Mouse (Mus musculus) lung, embryonic 15.5 days (tissue): ENCODE results near the gene Lcmt1. TPM values are rescaled to one million over a fixed set of nuclear protein-coding genes. Genes with fewer than 3 reads are reported as not detected.
A peak's percentile ranks its signal among the peaks of the same experiment; 100 is the strongest.

Experiments
- ATAC-seq: fragments of 200-750 bp; cut with Nextera tagmentation; 2 replicates; pipeline ENCODE4 v1.8.0; 2017; ENCODE audit warnings: moderate number of reproducible peaks, borderline replicate concordance; ENCODE audit not compliant: low FRiP score, low TSS enrichment; ENCODE audit errors: extremely low read depth
- H3K27ac ChIP-seq: fragments of 300-500 bp; sonication (generic); 2 replicates; pipeline ENCODE4 v1.5.1; 2015; ENCODE audit warnings: moderate library complexity, mild to moderate bottlenecking, inconsistent platforms
- H3K27me3 ChIP-seq: fragments of 300-500 bp; sonication (generic); 2 replicates; pipeline ENCODE4 v1.6.1; 2015; ENCODE audit warnings: inconsistent platforms
- H3K36me3 ChIP-seq: fragments of 300-500 bp; sonication (generic); 2 replicates; pipeline ENCODE4 v1.6.1; 2015; ENCODE audit warnings: inconsistent platforms
- H3K4me1 ChIP-seq: fragments of 300-500 bp; sonication (generic); 2 replicates; pipeline ENCODE4 v1.6.1; 2015; ENCODE audit warnings: inconsistent platforms
- H3K4me2 ChIP-seq: fragments of 300-500 bp; sonication (generic); 2 replicates; pipeline ENCODE4 v1.6.1; 2015; ENCODE audit warnings: inconsistent platforms, mild to moderate bottlenecking, moderate library complexity
- H3K4me3 ChIP-seq: fragments of 300-500 bp; sonication (generic); 2 replicates; pipeline ENCODE4 v1.5.1; 2015; ENCODE audit warnings: mild to moderate bottlenecking, inconsistent platforms
- H3K9ac ChIP-seq: fragments of 300-500 bp; sonication (generic); 2 replicates; pipeline ENCODE4 v1.6.1; 2015; ENCODE audit warnings: inconsistent platforms
- H3K9me3 ChIP-seq: fragments of 300-500 bp; sonication (generic); 2 replicates; pipeline ENCODE4 v1.6.1; 2016; ENCODE audit warnings: inconsistent platforms
- WGBS: fragments of 180-500 bp; shearing (Covaris S2); methylation state at CpG from one replicate; pipeline ENCODE4 v1.1.7; 2015; 5-methylcytosine and 5-hydroxymethylcytosine counted together
- polyA plus RNA-seq: library from polyadenylated mRNA; unstranded; fragments of >200 nt; fragmentation: Nextera tagmentation; extraction: Ambion mirVana; gene quantifications from 2 replicates; pipeline ENCODE4 v1.2.1, GENCODE M21; 2015

Lcmt1 gene
- polyA plus RNA-seq, 1 experiment from 2014 or later = 48.5 TPM

GRCm38 (mm10) chr7:123430411-123430705 is 60.8 kb downstream of the Lcmt1 start:
- H3K9ac ChIP-seq = no peak overlapping the region
- ATAC-seq = no peak
- WGBS = 64% methylated on average over 4 of the region's 4 CpGs
- H3K9me3 ChIP-seq = no peaks in the 10 kb centered on the region
- H3K4me3 ChIP-seq = no peak overlapping the region
- no peaks in the 10 kb centered on the region for H3K4me1 ChIP-seq
- peaks cover 3% of the 10 kb centered on the region; the same call in 1 of the 2 replicates for H3K36me3 ChIP-seq
- H3K27ac ChIP-seq = no peak overlapping the region
- H3K27me3 ChIP-seq = no peaks in the 10 kb centered on the region
- no peak overlapping the region for H3K4me2 ChIP-seq

GRCm38 (mm10) chr7:123431206-123431605 is 61.6 kb downstream of the Lcmt1 start:
- H3K4me2 ChIP-seq = no peak overlapping the region
- H3K36me3 ChIP-seq = peaks cover 3% of the 10 kb centered on the region; the same call in 1 of the 2 replicates
- H3K27ac ChIP-seq = no peak overlapping the region
- H3K27me3 ChIP-seq = no peaks in the 10 kb centered on the region
- no peak overlapping the region for H3K9ac ChIP-seq
- no peaks in the 10 kb centered on the region for H3K9me3 ChIP-seq
- no peak overlapping the region for H3K4me3 ChIP-seq
- H3K4me1 ChIP-seq = no peaks in the 10 kb centered on the region
- WGBS = 81% methylated on average over 4 of the region's 4 CpGs
- ATAC-seq = no peak

- H3K27ac ChIP-seq = no peak overlapping the region
- H3K36me3 ChIP-seq = no peaks in the 10 kb centered on the region
- no peaks in the 10 kb centered on the region for H3K27me3 ChIP-seq
- no peaks in the 10 kb centered on the region for H3K9me3 ChIP-seq
- no peak overlapping the region for H3K4me2 ChIP-seq
- ATAC-seq = no peak
- H3K4me3 ChIP-seq = no peak overlapping the region
- H3K9ac ChIP-seq = no peak overlapping the region
- H3K4me1 ChIP-seq = no peaks in the 10 kb centered on the region
- WGBS = 64% methylated on average over 1 of the region's 1 CpGs
Observed at GRCm38 (mm10) chr7:123442079-123442478, 72.5 kb downstream of the Lcmt1 start.

- no peak overlapping the region for H3K27ac ChIP-seq
- no peaks in the 10 kb centered on the region for H3K9me3 ChIP-seq
- no peak for ATAC-seq
- no peaks in the 10 kb centered on the region for H3K27me3 ChIP-seq
- 86% methylated on average over 2 of the region's 2 CpGs for WGBS
- H3K9ac ChIP-seq = no peak overlapping the region
- no peak overlapping the region for H3K4me3 ChIP-seq
- H3K36me3 ChIP-seq = no peaks in the 10 kb centered on the region
- no peak overlapping the region for H3K4me2 ChIP-seq
- no peaks in the 10 kb centered on the region for H3K4me1 ChIP-seq
Observed at GRCm38 (mm10) chr7:123448794-123449193, 79.2 kb downstream of the Lcmt1 start.

GRCm38 (mm10) chr7:123449676-123450075 is 80.1 kb downstream of the Lcmt1 start:
- Histone ChIP-seq H3K9me3 (no peaks in the 10 kb centered on the region), H3K4me1 (no peaks in the 10 kb centered on the region), H3K4me2 (no peak overlapping the region), H3K9ac (no peak overlapping the region), H3K27me3 (no peaks in the 10 kb centered on the region), H3K27ac (no peak overlapping the region), H3K4me3 (no peak overlapping the region), H3K36me3 (no peaks in the 10 kb centered on the region)
- ATAC-seq = no peak
- 64% methylated on average over 10 of the region's 10 CpGs for WGBS

- WGBS = 80% methylated on average over 2 of the region's 2 CpGs
- H3K4me1 ChIP-seq = no peaks in the 10 kb centered on the region
- no peaks in the 10 kb centered on the region for H3K9me3 ChIP-seq
- ATAC-seq = no peak
- no peaks in the 10 kb centered on the region for H3K27me3 ChIP-seq
- no peak overlapping the region for H3K9ac ChIP-seq
- H3K4me3 ChIP-seq = no peak overlapping the region
- H3K36me3 ChIP-seq = no peaks in the 10 kb centered on the region
- no peak overlapping the region for H3K4me2 ChIP-seq
- no peak overlapping the region for H3K27ac ChIP-seq
Observed at GRCm38 (mm10) chr7:123450515-123450914, 80.9 kb downstream of the Lcmt1 start.

GRCm38 (mm10) chr7:123452551-123452950 is 83.0 kb downstream of the Lcmt1 start:
- Histone ChIP-seq H3K27ac (no peak overlapping the region), H3K4me1 (no peaks in the 10 kb centered on the region), H3K9me3 (no peaks in the 10 kb centered on the region), H3K36me3 (no peaks in the 10 kb centered on the region), H3K4me3 (no peak overlapping the region), H3K4me2 (no peak overlapping the region), H3K27me3 (no peaks in the 10 kb centered on the region), H3K9ac (no peak overlapping the region)
- WGBS = 43% methylated on average over 6 of the region's 6 CpGs
- no peak for ATAC-seq

- WGBS = 70% methylated on average over 8 of the region's 8 CpGs
- Histone ChIP-seq H3K9ac (no peak overlapping the region), H3K27ac (no peak overlapping the region)
Observed at GRCm38 (mm10) chr7:123453066-123453465, 83.5 kb downstream of the Lcmt1 start.

GRCm38 (mm10) chr7:123455088-123455487 is 85.5 kb downstream of the Lcmt1 start:
- no peak overlapping the region for H3K27ac ChIP-seq
- no peaks in the 10 kb centered on the region for H3K4me1 ChIP-seq
- no peak overlapping the region for H3K4me2 ChIP-seq
- no peak overlapping the region for H3K9ac ChIP-seq
- no peak overlapping the region for H3K4me3 ChIP-seq
- no peaks in the 10 kb centered on the region for H3K36me3 ChIP-seq
- WGBS = 94% methylated on average over 3 of the region's 3 CpGs
- H3K27me3 ChIP-seq = no peaks in the 10 kb centered on the region
- H3K9me3 ChIP-seq = no peaks in the 10 kb centered on the region
- no peak for ATAC-seq

More at GRCm38 (mm10) chr7:123453066-123453465, 83.5 kb downstream of the Lcmt1 start:
- Histone ChIP-seq H3K4me3 (no peak overlapping the region), H3K27me3 (no peaks in the 10 kb centered on the region), H3K4me1 (no peaks in the 10 kb centered on the region), H3K4me2 (no peak overlapping the region), H3K36me3 (no peaks in the 10 kb centered on the region), H3K9me3 (no peaks in the 10 kb centered on the region)
- ATAC-seq = no peak

GRCm38 (mm10) chr7:123458309-123458708 is 88.7 kb downstream of the Lcmt1 start:
- Histone ChIP-seq H3K36me3 (no peaks in the 10 kb centered on the region), H3K27me3 (no peaks in the 10 kb centered on the region), H3K4me2 (no peak overlapping the region), H3K4me3 (no peak overlapping the region), H3K9ac (no peak overlapping the region), H3K27ac (no peak overlapping the region), H3K4me1 (no peaks in the 10 kb centered on the region), H3K9me3 (no peaks in the 10 kb centered on the region)
- WGBS = 84% methylated on average over 4 of the region's 4 CpGs
- ATAC-seq = no peak

- Histone ChIP-seq H3K9me3 (no peaks in the 10 kb centered on the region), H3K9ac (no peak overlapping the region), H3K4me1 (no peaks in the 10 kb centered on the region), H3K4me3 (no peak overlapping the region), H3K4me2 (no peak overlapping the region), H3K27me3 (no peaks in the 10 kb centered on the region), H3K36me3 (no peaks in the 10 kb centered on the region), H3K27ac (no peak overlapping the region)
- WGBS = 77% methylated on average over 4 of the region's 4 CpGs
- ATAC-seq = no peak
Observed at GRCm38 (mm10) chr7:123459247-123459646, 89.7 kb downstream of the Lcmt1 start.

GRCm38 (mm10) chr7:123461316-123461715 is 91.7 kb downstream of the Lcmt1 start:
- no peak overlapping the region for H3K4me3 ChIP-seq
- no peak overlapping the region for H3K27ac ChIP-seq
- H3K9ac ChIP-seq = no peak overlapping the region
- no peaks in the 10 kb centered on the region for H3K27me3 ChIP-seq
- H3K4me1 ChIP-seq = no peaks in the 10 kb centered on the region
- WGBS = 87% methylated on average over 4 of the region's 4 CpGs
- no peaks in the 10 kb centered on the region for H3K36me3 ChIP-seq
- no peak overlapping the region for H3K4me2 ChIP-seq
- no peaks in the 10 kb centered on the region for H3K9me3 ChIP-seq
- ATAC-seq = no peak

- no peak within 1 kb of the TSS for H3K4me3 ChIP-seq
- WGBS = 57% methylated on average over 9 of the region's 9 CpGs
- peak; percentile 39; the same call in 1 of the 2 replicates for ATAC-seq
- H3K4me1 ChIP-seq = no peaks in the 10 kb centered on the region
- H3K9me3 ChIP-seq = no peaks in the 10 kb centered on the region
- H3K27ac ChIP-seq = no peak within 1 kb of the TSS
- no peak within 1 kb of the TSS for H3K9ac ChIP-seq
- no peaks in the 10 kb centered on the region for H3K27me3 ChIP-seq
- no peak within 1 kb of the TSS for H3K4me2 ChIP-seq
- H3K36me3 ChIP-seq = no peaks in the 10 kb centered on the region
Observed at GRCm38 (mm10) chr7:123462070-123462501, 92.5 kb downstream of the Lcmt1 start, which contains the start of gene Aqp8. Gene Aqp8, plus strand, starts transcription at chr7:123462291.
